Mouse (Mus musculus) left cerebral cortex, postnatal 25 days (tissue): ENCODE results near the gene Sestd1. TPM values are rescaled to one million over a fixed set of nuclear protein-coding genes. Genes with fewer than 3 reads are reported as not detected.

Experiments used
- DNase-seq, 2 experiments: peaks; one replicate each; pipeline ENCODE4 v3.0.0; 2022; ENCODE audit warnings: low spot score in 2 of 2, mixed read lengths in 1 of 2
- intact Hi-C: fragments of 180-260 bp; cut with DNase I; formaldehyde crosslinking; loops from one replicate; pipeline ENCODE4 v1.15.1; 2025
- total RNA-seq, 2 experiments: library from RNA; stranded (reverse); gene quantifications; 2 replicates each; pipeline ENCODE4 v1.2.3; 2021

The Sestd1 gene
- total RNA-seq, 2 experiments from 2014 or later = 62.3 to 64.6 TPM

DNA sequence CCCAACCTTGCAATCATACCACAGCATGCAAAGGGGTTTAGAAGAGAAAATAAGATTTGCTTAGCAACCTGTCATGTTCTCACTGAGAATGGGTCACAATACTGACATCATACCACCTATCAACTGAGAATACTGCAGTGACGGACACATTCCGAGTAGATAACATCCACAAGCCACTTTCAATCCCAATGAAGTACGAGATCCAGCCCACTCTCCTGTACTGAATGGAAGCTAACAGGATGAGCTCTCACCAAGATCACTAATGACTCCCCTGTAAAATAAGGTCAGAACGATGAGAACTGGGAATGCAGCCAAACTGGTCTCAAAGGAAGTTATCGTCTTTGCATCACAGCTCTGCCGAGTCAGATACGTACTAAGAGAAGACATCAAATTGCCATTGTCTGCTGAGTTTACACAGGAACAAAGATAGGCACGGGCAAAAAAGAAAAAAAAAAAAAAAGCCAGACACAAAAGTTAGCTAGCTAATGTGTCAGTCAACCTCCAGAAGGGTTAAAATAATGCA lies 96.3 kb downstream of the Sestd1 start:
- no peak for DNase-seq
- intact Hi-C loops = no loop called here

DNA sequence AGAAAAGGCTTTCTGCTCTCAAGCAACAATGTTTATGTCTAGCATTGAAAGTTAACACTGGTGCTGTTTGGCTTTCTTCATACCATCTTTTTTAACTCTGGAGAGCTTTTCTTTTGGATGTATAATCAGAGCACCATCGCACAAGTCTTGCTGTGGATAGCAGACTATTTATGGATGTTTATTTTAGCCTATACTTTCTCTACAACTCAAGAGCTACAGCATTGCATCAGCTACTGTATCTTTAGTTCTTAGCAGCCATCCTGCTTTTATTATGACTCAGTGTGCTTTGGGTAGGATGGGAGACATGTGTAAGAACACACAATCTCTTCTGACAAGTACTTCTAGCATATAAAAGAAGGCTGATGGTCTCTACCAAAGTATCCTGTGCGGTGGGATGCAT lies 96.7 kb downstream of the Sestd1 start:
- peak in 1 of 2 experiments; percentile 74 for DNase-seq
- intact Hi-C loops = no loop called here

DNA sequence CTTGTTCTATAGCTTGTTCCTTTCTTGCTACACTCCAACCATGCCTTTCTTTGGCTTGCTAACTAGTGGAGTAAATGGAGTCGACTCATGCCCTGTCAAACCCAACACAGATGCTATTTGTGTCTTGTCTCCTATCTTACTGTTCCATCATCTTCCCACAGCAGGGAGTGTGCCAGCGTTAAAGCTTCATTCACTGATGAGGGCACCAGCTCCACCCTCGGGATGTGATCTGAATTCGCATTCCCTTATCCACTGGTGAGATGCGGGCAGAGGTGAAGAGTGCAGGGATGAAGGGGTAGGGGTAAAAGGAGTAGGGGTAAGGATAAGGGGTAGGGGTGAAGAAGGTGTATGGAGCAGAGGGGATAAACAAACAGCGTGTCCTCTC lies 97.4 kb downstream of the Sestd1 start:
- intact Hi-C loops = no loop called here
- DNase-seq = peak in 1 of 2 experiments; percentile 20

GRCm38 (mm10) chr2:77182271-77182995 lies 98.0 kb downstream of the Sestd1 start:
- intact Hi-C loops = no loop called here
- no peak for DNase-seq

DNA sequence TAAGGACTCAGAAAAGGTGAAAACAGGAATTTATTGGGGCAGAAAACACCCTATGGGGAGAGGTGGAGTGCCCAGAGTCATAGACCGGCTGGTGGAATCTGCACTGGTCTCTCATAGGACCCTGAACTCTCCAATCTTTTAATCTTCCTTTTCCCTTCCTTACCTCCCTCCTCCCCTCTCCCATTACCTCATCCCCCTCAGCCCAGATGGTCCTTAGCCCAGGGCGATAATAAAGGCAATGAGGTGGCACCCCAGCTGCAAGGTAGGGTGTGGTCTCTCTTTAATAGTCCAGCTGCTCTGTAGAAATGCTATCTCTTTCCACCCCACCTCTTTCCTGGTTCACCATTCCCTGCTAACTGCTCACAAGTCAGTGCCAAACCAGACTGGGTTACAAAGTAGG lies 102.9 kb downstream of the Sestd1 start:
- intact Hi-C loops = no loop called here
- no peak for DNase-seq

DNA sequence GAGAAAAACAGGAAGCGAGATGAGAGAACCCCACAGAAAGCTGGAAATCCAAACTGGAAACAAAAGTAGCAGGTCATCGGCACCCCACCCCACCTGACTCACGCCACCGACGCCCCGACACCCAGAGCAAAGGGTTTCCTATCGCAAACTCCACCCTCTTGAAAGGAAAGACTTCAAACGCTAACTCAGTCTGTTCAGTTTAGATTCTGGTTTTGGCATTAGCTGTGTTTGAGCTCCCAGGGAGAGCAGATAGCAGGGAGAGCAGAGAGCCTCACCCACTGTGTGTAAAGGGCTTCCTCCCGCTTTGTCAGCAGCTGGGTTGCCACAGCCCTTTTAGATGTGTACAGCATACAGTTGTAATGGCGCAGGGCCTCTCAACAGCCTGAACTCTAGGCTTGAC lies 104.0 kb downstream of the Sestd1 start:
- no peak for DNase-seq
- intact Hi-C loops = loop anchor here (1.0 kb wide), 1 partner anchor 27 kb away; no protein-coding TSS in a partner anchor

DNA sequence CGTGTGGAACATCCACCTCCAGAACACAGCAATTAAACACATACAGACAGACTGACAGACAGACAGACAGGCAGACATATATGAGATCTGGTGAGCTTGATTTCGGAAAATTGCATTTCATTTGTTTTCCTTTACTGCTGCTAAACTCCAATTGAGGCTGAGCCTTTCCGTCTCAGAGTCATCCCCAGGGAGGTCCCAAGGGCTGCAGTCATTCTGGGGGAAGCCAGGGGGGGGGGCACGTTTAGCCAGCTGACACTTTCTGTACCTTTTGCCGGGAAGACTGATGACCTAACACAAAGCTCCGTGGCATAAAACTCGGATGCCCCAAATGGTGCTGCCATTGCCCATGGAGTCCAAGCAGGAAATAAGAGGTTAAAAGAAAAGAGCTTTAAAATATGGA lies 105.0 kb downstream of the Sestd1 start:
- DNase-seq = no peak
- intact Hi-C loops = no loop called here

GRCm38 (mm10) chr2:77174313-77174712 lies 106.1 kb downstream of the Sestd1 start:
- no peak for DNase-seq
- intact Hi-C loops = no loop called here

DNA sequence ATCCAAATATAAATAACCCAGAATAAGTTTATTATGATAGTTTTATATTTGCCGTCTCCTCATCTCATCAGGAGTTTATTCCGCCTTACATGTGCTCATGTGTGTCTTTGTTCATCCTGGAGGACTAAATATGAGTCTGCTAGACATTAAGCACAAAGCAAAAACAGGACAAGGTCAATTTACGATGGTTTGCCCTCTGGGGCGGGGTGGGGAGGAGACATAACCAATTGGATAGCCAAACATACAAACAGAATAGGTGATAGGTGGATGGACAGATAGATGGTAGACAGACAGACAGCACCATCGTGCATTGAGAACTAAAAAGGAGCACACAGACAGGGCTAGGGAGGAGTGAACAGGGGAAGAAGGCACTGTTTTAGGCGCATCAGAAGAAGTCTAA lies 106.6 kb downstream of the Sestd1 start:
- no peak for DNase-seq
- intact Hi-C loops = no loop called here

- no peak for DNase-seq
- intact Hi-C loops = no loop called here
Measured at GRCm38 (mm10) chr2:77173366-77173765, 107.0 kb downstream of the Sestd1 start.

DNA sequence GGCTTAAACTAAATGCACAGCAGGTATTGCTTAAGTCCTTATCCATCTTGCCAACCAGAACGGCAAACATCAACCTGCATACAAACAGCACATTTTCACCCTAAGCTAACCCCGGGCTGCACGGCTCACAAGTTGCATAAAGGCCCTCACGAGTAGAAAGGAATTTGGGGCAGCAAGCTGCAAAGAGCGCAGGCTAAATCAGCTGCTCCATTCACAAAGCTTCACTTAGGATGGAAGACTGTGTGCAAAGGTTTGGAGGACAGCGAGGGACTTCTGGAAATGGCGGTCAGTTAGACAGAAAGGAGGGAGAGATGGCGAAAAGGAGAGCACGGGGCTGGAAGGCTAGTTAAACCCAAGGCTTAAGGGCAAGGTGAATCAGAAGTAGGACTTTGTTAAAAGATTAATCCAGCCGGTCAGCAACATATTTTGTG lies 108.1 kb downstream of the Sestd1 start:
- intact Hi-C loops = no loop called here
- DNase-seq = peak in 1 of 2 experiments; percentile 45

- intact Hi-C loops = no loop called here
- peak; percentile 39 to 44 for DNase-seq
Measured at GRCm38 (mm10) chr2:77171444-77172240, 108.8 kb downstream of the Sestd1 start.

- no peak for DNase-seq
- intact Hi-C loops = no loop called here
Measured at GRCm38 (mm10) chr2:77170633-77171105, 109.7 kb downstream of the Sestd1 start, which contains the start of gene Ccdc141. Gene Ccdc141 (minus strand): TSS chr2:77170636.

DNA sequence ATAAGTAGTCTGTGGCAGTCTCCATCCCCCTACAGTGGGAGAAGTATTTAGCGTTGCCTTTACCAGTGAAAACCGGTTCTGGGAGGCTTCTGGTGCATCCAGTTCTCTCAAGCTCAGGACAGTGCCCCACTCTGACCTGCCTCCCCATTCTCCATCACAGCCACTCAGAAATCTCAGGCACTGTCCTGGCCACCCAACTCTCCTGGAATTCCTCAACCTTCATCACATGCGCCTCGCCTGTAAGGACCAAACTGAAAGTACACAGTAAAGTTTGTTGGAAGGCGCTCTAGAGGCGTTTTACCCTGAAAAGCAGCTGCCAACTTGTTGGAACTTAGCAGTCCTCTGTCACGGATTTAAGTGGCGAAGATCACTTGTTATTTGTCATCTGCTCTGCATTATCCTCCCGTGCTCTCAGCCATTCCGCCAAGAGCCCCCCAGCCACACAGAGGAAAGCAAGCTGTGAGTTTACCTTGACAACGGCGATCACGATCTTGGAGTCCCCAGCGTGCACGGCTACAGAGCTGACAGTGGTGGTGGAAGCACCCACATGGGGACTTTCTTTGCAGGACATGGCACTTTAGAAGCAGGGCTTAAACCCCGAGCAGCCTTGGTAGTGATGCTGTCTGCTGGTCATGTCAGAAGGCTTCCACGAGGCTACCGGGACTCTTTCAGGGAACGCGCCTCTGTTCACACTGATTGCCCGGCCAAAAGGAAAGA lies 110.3 kb downstream of the Sestd1 start:
- intact Hi-C loops = no loop called here
- DNase-seq = no peak

GRCm38 (mm10) chr2:77169218-77169617 lies 111.2 kb downstream of the Sestd1 start:
- intact Hi-C loops = no loop called here
- DNase-seq = no peak

GRCm38 (mm10) chr2:77168781-77169180 lies 111.6 kb downstream of the Sestd1 start:
- intact Hi-C loops = no loop called here
- DNase-seq = no peak

DNA sequence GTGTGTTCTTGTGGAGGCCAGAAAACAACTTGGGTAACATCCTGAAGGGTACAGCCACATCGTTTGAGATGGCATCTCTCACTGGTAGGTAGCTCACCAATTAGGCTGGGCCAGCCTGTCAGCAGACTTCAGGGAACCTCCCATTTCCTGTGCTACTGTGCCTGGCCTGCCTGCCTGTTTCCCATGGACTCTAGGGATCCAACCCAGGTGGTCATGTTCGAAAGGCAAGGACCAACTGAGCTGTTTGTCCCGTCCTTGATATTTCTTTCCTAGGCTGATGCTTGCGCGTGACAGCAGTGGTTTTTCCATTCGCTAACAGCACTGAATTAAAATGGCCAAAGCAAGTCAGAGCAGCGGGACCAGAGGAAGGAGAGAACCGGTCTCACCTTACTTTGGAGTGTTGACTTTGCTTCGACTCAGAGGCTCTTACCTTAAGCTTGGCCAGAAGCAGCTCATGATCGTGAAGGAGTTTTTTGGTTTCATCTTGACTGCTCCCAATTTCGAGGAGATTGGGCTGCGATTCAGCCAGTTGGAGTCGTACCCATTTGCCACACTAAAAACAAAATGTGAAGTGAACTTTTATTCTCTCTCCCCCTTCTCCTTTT lies 112.2 kb downstream of the Sestd1 start:
- DNase-seq = no peak
- intact Hi-C loops = no loop called here

DNA sequence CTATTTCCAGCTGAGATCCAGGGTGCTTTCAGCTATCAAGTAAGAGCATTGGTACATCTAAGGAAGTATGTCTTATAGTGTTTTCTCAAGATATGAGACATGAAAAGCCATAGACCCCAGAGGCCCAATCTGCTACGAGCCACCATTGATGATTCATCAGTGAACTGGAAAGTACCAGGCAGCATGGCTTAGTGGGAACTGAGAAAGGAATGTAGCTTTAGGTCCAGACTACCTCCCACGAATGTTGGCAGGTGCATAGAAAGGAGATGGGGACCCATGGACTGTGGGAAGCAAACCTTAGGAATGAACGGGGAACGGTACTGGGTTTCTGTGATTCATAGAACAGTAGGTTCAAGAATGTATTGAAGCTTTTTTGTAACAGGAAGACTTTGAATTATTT lies 114.0 kb downstream of the Sestd1 start:
- DNase-seq = no peak
- intact Hi-C loops = no loop called here

DNA sequence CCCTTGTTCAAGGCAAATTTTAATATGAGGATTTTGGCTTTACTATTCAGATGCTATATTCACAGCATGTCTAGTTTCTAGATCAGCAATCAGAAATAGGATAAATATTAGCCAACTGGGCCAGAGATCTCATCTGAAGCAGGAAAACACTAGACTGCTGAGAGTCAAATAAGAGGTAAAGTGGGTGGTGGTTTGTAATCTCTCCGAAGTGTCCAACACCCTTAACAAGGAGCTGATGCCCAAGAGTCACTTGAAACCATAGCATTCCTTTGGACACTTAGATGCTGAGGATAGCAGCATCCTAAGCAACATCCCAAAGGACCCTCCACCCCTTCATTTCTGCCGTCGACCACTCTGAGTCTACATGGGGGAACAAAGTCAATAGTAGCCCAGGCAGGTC lies 115.7 kb downstream of the Sestd1 start:
- intact Hi-C loops = no loop called here

GRCm38 (mm10) chr2:77163381-77163780 lies 117.0 kb downstream of the Sestd1 start:
- intact Hi-C loops = no loop called here
- no peak for DNase-seq

More for the DNA sequence above, 115.7 kb downstream of the Sestd1 start:
- no peak for DNase-seq
